Mouse (Mus musculus) lung, postnatal 0 days (tissue): Measurements from ENCODE around the gene Timeless.

Experiments used
- CTCF ChIP-seq: IDR thresholded peaks from 2 replicates; pipeline ENCODE4 v1.5.1; 2016; ENCODE audit warnings: antibody characterized with exemption, mild to moderate bottlenecking
- EP300 ChIP-seq: IDR thresholded peaks from 2 replicates; pipeline ENCODE4 v1.6.1; 2016; ENCODE audit warnings: antibody characterized with exemption, mild to moderate bottlenecking, control low read depth

DNA sequence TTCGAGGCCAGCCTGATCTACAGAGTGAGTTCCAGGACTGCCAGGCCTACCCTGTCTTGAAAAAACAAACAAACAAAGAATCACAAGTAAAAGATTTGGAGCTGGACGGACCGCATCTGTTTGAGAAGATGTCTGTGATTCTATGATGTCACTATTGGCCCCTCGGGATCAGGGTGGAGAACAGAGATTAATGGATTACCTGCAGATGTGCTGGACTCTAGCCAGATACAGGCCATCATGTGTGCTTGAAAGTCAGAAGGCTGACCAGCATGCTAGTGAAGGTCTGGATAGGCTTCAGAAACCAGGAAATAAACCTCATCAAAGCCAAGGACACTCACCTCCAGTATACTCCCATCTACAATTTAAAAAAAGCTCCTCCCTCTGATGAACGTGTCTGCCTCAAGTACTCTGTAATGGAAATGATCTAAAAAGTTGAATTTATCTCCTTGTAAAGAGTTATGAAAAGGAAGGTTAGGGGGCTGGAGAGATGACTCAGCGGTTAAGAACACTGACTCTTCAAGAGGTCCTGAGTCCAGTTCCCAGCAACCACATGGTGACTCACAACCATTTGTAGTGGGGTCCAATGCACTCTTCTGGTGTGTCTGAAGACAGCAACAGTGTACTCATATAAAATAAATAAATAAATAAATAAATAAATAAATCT lies 46.5 kb upstream of the Timeless start:
- TF ChIP-seq CTCF (no peak), EP300 (no peak)
